Mouse (Mus musculus) gastrocnemius, postnatal 14 days (tissue): ENCODE measurements around the gene Hsf4. TPM values are rescaled to one million over a fixed set of nuclear protein-coding genes. Genes with fewer than 3 reads are reported as not detected.
"Not testable (repeated sequence)": the region's sequence is repeated elsewhere in the genome, so short reads cannot be mapped to it uniquely, and the experiment has no call there.

Experiments
- DNase-seq: peaks from one replicate; pipeline ENCODE4 v3.0.0; 2021; ENCODE audit warnings: mixed read lengths
- intact Hi-C: fragments of 180-260 bp; cut with DNase I; formaldehyde crosslinking; loops from one replicate; pipeline ENCODE4 v1.15.1; 2025; ENCODE audit warnings: low total_unique reads
- long read RNA-seq, 2 experiments: library from polyadenylated mRNA; stranded (forward); transcript quantifications; one replicate each; pipeline ENCODE4 v2.0.0; 2021
- total RNA-seq, 2 experiments: library from RNA; stranded (reverse); gene quantifications; 2 replicates each; pipeline ENCODE4 v1.2.3; 2021

Gene Hsf4
- total RNA-seq = 1 to 10 TPM in 1 of 2 experiments, under 1 TPM in 1; 0.95 to 1.4 TPM
- long read RNA-seq, experiment 1 = 0 reads
- long read RNA-seq, experiment 2, partial matches to known transcripts = 1 of 3 reads
- long read RNA-seq, experiment 2, other reads (novel, unspliced or antisense) = 0 of 3 reads

DNA sequence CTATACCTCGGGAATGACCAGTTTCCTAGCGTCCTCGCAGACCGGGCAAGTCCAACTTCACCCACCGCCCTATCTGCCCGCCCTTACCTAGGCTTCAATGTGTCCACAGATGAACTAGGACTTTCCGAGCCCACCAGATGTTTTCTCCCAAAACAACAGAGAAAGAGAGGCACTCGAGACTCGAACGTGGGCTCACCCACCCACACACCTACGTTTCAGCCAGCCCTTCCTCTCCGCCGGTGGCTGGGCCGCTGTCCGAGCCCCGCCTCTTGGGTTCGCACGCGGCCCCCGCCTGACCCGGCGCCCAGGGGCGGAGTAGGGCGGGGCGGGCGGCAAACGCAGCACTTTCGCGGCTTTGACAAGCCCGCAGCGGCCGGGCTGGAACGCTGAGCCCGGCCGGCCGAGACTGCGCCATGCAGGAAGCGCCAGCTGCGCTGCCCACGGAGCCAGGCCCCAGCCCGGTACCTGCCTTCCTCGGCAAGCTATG, at the start of gene Hsf4:
TSS of gene Hsf4 (plus strand) at position 341 of the 487 bp plus-strand sequence.
- peak; percentile 69 for DNase-seq

DNA sequence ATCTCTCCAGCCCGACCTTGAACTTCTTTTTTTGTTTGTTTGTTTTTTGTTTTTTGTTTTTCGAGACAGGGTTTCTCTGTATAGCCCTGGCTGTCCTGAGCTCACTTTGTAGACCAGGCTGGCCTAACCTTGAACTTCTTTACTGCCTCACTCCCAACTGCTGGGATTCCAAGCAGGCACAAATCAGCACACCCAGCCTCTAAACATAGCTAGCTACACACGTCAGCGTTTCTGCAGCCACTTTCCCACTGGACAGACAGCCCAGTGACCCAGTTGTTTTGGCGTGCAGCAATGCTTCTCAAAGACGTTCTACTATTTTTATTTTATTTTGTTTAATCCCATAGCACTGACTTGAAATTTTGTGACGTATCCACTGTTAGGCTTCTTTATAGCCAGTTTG, 45.8 kb upstream of the Hsf4 start:
- DNase-seq = peak; percentile 27
- intact Hi-C loops = loop anchor here (2.0 kb wide), 1 partner anchor 39 kb away; no protein-coding TSS in a partner anchor

More for the DNA sequence above, at the start of gene Hsf4:
- intact Hi-C loops = no loop called here

DNA sequence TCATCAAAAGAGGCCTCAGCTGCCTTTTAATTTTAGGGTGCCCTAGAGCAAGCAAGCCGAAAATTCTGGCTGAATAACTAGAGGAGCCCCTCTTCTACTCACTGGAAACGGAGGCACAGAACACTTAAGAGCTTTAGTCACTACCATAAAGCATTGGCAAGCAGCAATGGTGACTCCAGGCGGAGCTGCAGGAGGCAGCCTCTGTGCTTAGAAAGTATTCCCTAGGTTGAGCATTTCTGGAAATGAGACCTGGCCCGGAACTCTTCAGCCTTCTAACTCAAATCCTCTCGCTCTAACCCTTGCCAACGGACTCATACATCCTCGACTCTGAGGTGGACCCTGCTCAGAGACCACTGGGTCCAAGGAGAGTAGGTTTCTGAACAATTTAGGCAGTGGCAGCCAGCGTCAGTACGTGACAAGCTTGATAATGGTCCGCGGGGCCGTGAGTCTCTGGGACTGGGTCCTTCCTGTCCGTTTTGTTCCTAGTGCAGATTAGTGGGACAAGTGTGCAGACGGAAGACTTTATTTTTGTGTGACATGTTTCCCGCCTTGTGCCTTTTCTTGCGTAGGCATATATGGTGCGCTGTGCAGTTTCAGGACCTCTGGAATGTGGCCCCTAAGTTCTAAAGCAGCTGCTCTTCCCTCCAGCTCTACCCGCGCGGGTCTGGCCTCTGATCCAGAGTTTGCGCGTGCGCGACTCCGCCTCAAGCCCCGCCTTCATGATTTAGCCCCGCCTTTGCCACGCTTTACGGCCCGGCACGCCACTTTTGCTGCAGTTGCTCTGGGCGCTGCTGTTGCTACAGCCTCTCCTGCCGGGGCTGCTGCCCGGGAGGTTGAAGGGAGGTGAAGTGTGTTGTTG, 45.0 kb upstream of the Hsf4 start, which contains the start of gene D230025D16Rik:
TSS of gene D230025D16Rik (plus strand) at position 733 of the 859 bp plus-strand sequence.
- intact Hi-C loops = loop anchor here (2.0 kb wide), 1 partner anchor 38 kb away; no protein-coding TSS in a partner anchor

DNA sequence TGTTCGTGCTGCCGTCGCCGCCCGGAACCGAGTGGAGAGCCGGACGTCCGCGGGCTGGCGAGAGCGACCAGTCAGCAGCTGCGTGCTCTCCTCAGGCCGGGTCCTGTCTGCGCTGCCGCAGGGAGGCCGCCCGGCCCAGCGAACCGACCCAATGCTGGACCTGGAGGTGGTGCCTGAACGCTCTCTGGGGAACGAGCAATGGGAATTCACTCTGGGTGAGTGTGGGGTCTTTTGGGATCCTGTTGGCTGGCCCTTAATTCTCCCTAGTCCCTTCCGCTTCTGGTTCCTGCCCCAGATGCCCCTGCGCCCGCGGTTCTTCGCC, 44.4 kb upstream of the Hsf4 start:
- intact Hi-C loops = loop anchor here (2.0 kb wide), 1 partner anchor 38 kb away; no protein-coding TSS in a partner anchor
- no peak for DNase-seq

More for the DNA sequence above, 45.0 kb upstream of the Hsf4 start, which contains the start of gene D230025D16Rik:
- DNase-seq = peak; percentile 95

DNA sequence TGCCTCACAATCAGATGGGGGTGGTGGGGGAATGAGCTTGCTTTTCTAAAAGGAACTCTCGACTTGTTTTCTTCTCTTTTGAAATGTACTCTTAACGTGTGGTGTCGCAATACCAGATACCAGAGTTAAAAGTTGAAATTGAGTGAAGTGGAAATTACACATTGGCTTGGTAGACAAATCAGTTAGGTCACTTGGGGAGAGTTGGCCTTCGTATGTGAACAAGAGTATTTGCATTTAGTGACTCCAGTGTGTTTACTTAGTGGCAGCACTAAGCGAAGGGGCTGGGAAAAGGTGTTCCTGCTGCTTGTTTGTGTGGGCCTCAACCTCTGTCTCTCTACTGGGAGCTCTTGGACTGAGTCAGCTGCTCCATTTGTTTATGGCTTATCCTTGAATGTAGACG, 43.7 kb upstream of the Hsf4 start:
- intact Hi-C loops = loop anchor here (2.0 kb wide), 1 partner anchor 37 kb away; no protein-coding TSS in a partner anchor
- DNase-seq = no peak

DNA sequence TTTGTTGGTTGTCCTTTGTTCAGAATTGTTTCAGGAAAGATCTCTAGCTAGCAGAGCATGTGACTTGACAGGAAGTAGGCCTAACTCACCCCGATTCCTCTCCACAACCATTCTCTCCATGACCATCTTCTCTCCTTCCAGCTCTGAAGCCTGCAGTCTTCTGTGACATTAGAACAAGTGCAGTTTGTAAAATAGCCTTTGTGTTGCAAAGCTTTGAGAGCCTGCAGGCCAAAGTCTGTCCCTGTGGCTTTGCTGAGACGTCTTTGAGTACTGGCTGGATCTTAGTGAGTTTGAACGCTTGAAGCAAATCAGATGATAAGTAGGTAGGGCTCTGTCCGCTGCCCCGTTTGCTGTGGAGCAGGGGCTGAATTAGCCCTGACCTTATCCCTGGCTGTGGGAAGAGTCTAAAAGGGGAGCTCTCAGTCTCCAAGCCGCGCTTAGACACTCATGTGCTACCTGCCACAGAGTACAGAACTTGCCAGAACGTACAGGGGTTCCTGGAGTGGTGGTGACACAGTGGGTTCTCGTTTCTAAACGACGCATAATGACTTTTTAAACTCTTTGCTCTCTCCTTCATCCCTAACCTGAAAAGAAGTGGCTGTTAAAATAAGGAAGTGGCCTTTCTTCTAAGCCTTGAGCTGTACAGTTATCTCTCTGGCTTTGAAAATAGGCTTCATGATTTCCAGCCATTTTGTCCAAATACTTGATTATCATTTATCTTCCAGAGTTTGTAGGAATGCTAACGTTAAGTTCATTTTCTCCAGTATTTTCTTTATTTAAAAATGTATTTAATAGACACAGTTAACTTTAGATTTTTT, 37.9 kb upstream of the Hsf4 start:
- no peak for DNase-seq
- intact Hi-C loops = no loop called here

DNA sequence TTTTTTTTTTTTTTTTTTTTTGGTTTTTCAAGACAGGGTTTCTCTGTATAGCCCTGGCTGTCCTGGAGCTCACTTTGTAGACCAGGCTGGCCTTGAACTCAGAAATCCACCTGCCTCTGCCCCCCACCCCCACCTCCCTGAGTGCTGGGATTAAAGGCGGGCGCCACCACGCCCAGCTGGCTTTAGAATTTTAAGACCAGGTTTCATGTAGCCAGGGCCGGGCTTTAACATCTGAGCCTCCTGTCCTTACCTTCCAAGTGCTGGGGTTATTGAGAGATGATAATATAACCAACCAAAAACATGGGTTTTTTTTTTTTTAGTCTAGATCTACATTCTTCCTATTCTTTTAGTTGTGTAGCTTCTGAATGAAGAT, 37.3 kb upstream of the Hsf4 start:
- DNase-seq, intact Hi-C loops: not testable (repeated sequence)

DNA sequence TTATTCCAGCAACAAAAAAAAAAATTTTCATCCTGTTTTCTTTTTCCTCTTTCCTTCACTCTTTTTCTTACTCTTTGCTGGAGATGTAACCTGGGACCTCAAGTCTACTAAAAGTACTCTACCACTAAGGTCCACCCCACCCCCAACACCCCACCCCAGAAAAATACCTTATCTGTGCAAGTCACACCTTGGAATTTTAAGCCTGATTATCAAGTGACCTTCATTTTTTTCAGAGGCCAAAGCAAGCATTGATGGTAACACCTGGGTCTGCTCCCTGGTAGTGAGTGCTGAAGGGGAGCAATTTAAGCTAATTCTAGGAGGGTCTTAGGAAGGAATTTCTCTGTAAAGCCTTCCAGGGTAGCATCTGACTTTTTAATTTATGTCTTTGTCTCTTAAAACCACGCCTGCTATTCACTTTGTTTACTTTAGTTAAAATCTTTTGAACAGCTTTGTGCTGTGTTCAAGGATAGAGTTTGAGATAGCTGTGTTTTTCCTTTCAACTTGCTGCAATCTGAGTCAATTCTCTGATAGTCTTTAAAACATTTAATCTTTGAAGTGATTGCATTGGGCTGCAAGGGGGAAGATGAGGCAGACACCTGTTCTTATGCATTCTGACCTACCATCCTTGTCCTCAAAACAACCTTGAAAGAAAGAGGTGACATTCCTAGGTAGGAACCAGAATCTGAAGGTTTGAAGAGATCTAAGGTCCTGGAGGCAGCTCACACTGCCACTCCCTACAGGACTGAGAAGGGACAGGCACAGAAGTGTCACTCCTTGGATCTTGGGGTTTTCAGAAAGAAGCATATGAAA, 36.3 kb upstream of the Hsf4 start:
- intact Hi-C loops = no loop called here
- no peak for DNase-seq

DNA sequence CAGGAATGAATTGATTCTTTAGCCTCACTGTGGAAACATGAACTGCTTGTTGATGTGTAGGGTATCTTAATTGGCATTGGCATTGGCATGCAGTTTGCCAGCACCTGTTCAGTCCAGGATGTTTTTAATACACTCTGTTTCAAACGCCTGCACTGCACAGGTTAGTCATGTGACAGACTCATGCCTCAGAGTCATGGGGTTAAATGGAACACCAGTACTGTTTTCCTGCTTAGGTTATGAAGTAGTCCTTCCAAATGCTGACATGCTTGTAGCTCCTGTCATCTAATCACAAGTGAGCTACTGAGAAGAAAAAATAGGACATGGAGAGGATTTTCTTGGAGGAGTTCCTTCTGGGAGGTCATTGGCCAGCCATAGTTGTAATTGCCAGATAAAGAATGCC, 34.4 kb upstream of the Hsf4 start:
- intact Hi-C loops = no loop called here
- DNase-seq = no peak

DNA sequence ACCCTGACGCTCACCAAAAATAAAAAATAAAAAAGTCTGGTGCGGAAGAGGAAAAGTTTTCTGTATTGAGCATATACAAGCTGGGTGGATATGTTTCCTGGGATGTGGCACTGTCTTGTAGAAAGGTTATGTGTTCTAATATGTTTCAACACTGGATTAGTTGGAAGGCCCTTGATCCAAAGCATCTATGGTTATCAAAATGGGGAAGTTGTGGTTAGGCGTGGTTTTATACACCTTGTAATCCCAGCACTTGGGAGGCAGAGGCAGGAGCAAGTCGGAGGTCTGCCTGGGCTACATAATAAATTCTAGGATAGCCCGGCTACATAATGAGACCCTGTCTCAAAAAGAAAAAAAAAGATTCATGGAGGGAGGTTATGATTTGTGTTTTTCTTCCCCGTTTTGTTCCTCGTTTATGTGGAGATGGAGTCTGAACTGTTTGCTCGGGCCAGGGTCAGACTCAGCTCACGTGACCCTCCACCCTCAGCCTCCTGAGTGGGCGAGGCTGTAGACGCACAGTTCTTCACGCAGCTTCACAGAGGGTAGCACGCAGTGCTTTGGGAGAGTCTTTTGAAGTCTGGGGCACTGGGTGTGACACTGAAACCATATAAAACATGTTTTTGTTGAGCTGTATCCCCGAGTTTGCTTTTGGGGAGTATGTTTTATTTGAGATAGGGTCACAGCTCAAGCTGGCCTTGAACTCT, 32.0 kb upstream of the Hsf4 start:
- intact Hi-C loops = no loop called here
- DNase-seq = no peak

DNA sequence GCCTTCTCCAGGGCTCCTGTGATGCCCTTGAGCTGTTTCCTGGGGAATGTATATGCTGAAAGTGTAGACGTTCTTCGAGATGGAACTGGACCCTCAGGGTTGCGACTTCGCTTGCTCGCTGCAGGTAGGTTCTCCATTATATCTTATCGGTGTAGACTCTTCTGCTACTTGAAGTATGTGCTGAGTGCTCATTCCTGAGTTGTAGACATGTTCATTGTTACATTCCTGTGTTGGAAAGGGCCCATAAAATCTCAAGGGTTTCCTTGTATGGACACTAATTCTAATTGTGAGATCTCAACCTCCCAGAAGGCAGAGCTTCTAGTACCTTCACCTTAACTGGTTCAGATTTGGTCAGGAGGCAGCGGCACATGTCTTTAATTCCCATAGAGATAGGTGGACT, 28.6 kb upstream of the Hsf4 start:
- intact Hi-C loops = no loop called here
- no peak for DNase-seq

DNA sequence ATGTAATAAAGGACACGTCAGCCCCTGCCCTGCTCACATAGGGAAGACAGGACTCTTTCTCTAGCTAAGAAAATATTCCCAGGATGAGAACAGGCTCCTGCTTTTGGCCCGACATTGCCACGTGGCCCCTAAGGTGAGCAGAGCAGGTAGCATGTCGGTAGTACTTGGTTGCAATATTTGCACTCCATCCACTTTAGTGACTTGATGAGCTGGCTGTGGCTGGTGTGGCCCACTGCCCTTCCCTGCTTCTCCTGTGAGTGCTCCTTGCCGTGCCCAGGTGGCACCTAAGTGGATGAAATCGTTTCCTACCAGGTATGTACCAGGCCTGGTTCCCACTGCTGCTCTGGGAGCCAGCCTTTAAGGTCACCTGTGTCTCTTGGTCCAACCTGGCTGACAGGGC, 17.6 kb upstream of the Hsf4 start:
- intact Hi-C loops = no loop called here

DNA sequence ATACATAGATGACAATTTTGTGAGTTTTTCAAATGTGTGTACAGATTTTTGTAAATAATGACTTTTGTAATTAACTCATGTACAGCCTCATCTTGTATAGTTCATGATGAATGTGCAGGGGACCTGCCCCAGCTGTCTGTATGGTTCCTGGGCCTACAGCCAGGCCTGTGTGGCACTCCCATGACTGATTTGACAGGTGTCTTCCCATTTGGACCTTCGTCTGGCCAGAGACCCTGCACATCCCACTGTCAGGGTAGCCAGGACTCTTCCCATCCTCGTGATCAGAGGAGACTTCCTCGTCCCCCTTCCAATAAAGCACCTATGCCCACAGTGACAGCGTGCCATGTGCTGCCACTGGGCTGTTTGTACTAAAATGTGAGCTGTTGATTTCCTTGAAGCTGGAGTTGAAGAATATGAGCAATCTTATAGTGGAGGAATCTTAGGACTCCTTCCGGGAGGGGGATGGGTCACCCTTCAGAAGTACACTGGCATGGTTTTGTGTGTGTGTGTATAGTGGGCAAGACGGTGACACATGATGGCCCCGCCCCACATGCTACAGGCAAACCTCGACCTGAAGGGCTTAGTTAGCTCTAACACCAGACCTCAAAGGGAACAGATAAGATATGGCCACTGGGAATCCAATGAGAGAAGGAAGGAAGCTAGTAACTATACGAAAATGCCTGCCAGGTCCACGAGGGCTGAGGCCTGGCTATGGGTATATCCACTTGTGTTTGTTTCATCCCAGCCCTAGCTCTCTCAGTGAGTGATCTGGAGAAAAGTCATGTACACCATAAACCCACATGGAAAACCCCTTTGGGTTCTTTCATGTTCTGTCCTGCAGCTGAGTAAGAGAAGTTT, 16.7 kb upstream of the Hsf4 start:
- no peak for DNase-seq
- intact Hi-C loops = no loop called here

More for the DNA sequence above, 17.6 kb upstream of the Hsf4 start:
- DNase-seq = no peak

DNA sequence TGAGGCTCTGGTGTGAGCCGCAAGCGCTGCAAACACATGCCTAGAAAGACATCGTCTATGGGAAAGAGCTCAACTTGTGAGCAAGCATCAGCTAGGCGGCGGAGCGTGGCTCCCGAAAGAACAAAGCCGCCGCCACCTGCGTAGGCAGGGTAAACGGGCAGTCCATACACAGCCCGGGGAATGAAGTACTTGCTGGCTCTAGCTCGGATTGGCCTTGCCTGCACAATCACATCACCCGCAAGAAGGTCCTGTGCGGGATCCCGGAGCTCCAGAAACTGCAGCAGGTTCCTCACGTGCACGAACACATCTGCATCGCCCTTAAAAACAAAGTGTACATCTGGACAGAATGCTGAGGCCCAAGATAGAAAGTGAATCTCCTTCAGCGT, 15.8 kb upstream of the Hsf4 start:
- intact Hi-C loops = no loop called here
- DNase-seq = no peak

DNA sequence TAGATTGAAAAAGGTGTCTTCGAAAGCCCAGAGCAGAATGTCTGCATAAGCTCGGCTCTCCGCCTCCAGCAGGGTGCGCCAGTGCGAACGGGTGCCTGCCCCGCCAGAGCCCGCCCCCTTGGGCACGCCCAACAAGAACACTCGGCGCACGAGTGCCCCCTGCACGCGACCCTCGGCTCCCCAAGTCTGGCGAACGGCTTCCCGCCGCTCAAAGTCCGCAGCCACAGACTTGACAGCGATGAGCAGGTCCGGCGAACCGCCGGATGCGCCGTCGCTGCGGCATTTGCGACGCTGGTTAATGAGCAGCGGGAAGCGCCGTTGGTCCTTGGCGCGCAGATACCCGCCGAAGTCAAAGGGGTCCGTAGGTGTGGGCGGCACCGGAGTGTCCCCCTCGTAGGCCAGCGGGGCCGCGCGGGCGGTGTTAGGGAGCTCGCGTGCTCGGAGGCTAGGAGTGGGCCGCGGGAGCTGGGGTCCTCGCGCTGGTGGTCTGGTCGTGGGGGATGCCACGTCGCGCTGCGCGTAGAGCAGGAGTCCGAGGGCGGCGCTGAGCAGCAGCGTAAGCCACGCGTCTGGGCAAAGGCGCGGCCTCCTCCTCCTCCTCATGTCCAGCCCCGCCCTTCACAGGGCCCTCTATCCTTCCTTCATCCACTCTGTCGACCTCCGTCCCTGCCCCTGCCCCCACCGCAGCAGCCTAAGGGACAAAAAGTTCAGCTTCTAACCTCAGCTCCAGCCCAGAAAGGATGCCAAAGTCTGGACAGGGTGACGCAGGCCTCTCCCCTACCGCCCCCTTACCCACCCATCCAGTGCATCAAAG, 15.2 kb upstream of the Hsf4 start:
- DNase-seq = peak; percentile 93
- intact Hi-C loops = no loop called here

DNA sequence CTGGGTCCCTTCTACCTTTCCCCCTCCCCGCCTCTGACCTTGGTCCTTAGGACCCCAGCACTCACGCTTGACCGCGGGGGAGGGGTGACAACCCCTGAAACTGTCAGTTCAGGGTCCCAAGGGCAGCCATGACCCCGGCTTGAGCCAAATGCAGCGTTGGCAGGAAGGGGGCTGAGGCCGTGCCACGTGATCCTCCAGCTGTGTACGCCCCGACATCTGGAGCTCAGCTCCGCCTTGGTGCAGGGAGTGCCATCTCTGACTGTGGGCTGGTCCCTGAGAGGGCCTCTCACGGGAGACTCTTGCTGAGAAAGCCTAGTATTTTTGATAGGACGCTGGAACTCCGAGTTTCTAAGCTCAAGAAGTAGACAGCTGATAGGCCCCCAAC, 14.6 kb upstream of the Hsf4 start, which contains the start of gene B3gnt9:
TSS of gene B3gnt9 (minus strand) at position 188 of the 385 bp plus-strand sequence.
- intact Hi-C loops = no loop called here
- peak; percentile 88 for DNase-seq
